Mouse (Mus musculus) retina, embryonic 14.5 days (tissue): ENCODE measurements at regions not wholly inside any gene's neighbourhood (a gene's known extent, or its start where the extent isn't known, plus 50 kb on each side); places are given as distances from the start of the nearest gene placed in this dataset.
"Not testable (repeated sequence)": the region's sequence is repeated elsewhere in the genome, so short reads cannot be mapped to it uniquely, and the experiment has no call there.

Experiments
- DNase-seq: peaks from one replicate; pipeline ENCODE4 v3.0.0-alpha.2; 2015; ENCODE audit warnings: low spot score

- no peak for DNase-seq
Observed at GRCm38 (mm10) chr13:70012123-70012522, 209.9 kb downstream of the Med10 start.

GRCm38 (mm10) chr13:70015183-70015582, 213.0 kb downstream of the Med10 start:
- DNase-seq: no peak

GRCm38 (mm10) chr13:70017535-70017934, 215.3 kb downstream of the Med10 start:
- no peak for DNase-seq

- DNase-seq: no peak
Observed at GRCm38 (mm10) chr13:70019999-70020838, 218.0 kb downstream of the Med10 start.

GRCm38 (mm10) chr13:70033249-70033648, 231.1 kb downstream of the Med10 start:
- DNase-seq: no peak

- no peak for DNase-seq
Observed at GRCm38 (mm10) chr13:70033763-70034162, 231.6 kb downstream of the Med10 start.

- peak; percentile 20 for DNase-seq
Observed at GRCm38 (mm10) chr13:70037985-70038667, 235.9 kb downstream of the Med10 start.

- peak; percentile 23 for DNase-seq
Observed at GRCm38 (mm10) chr13:70057920-70058319, 255.7 kb downstream of the Med10 start.

- DNase-seq: no peak
Observed at GRCm38 (mm10) chr13:70061363-70061945, 259.3 kb downstream of the Med10 start.

GRCm38 (mm10) chr13:70073655-70074054, 271.5 kb downstream of the Med10 start:
- DNase-seq: no peak

- DNase-seq: no peak
Observed at GRCm38 (mm10) chr13:70075353-70075752, 273.2 kb downstream of the Med10 start.

GRCm38 (mm10) chr13:70081108-70081507, 278.9 kb downstream of the Med10 start:
- no peak for DNase-seq

GRCm38 (mm10) chr13:70092886-70093285, 290.7 kb downstream of the Med10 start:
- no peak for DNase-seq

- DNase-seq: peak; percentile 6
Observed at GRCm38 (mm10) chr13:70093970-70094369, 291.8 kb downstream of the Med10 start.

- DNase-seq: peak; percentile 57
Observed at GRCm38 (mm10) chr13:70096430-70097301, 294.5 kb downstream of the Med10 start.

- not testable (repeated sequence) for DNase-seq
Observed at GRCm38 (mm10) chr13:70100091-70100490, 297.9 kb downstream of the Med10 start.

- DNase-seq: no peak
Observed at GRCm38 (mm10) chr13:70103021-70103420, 300.8 kb downstream of the Med10 start.

- not testable (repeated sequence) for DNase-seq
Observed at GRCm38 (mm10) chr13:70103491-70103890, 301.3 kb downstream of the Med10 start.

- no peak for DNase-seq
Observed at GRCm38 (mm10) chr13:70103903-70104302, 301.7 kb downstream of the Med10 start.

GRCm38 (mm10) chr13:70115576-70115975, 313.4 kb downstream of the Med10 start:
- DNase-seq: peak; percentile 24

GRCm38 (mm10) chr13:70124860-70125545, 322.8 kb downstream of the Med10 start:
- peak; percentile 33 for DNase-seq
